Mouse (Mus musculus) adrenal gland, adult (tissue): ENCODE results near the gene Atp6v1g2.

ENCODE experiments used
- DNase-seq, 2 experiments: peaks; one replicate each; pipeline ENCODE4 v3.0.0; 2022 to 2023; ENCODE audit warnings: low spot score in 1 of 2; ENCODE audit not compliant: inconsistent age in 2 of 2

Atp6v1g2 gene

DNA sequence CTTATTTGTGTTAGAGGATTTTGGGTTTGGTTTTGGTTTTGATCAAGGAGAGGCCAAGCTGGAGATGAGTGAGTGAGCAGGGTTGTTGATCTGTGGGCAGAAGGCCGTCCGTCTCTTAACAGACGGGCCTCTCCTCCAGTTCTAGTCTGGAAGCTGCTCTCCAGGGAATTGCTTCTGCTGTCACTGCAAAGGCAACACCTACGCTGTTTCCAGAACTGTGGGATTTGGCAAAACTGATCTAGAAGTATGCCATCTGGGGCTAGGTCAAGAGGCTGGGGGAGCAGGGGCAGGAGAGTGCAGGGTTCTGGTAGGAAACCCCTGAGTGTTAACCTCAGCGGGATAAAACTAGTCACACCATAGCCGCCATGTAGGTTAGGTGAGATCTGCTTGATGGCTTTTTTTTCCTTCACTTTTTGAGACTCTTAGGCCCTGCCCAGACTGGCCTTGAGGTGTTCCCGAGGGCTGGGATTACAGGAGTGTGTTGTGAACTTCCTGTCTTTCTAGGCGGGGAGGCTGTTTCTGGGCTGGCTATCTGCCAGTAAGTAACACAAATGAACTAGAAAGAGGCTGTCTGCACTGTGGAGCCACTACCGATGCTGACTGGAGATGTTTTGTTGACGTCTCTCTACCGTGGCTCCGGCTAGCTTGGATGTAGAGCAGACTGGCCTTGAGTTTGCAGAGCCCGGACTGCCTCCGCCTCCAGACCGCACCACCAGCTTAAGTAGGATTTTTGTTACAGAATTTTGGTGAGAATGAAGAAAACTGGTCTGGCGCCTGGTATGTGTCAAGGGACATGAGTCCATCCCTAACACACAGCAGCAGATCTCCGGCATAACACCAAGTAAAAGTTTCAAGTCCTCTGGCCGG is at the start of gene Atp6v1g2:
Gene Atp6v1g2, plus strand, starts transcription at position 547 of the 867 bp plus-strand sequence.
- DNase-seq: peak; percentile 57 to 80

DNA sequence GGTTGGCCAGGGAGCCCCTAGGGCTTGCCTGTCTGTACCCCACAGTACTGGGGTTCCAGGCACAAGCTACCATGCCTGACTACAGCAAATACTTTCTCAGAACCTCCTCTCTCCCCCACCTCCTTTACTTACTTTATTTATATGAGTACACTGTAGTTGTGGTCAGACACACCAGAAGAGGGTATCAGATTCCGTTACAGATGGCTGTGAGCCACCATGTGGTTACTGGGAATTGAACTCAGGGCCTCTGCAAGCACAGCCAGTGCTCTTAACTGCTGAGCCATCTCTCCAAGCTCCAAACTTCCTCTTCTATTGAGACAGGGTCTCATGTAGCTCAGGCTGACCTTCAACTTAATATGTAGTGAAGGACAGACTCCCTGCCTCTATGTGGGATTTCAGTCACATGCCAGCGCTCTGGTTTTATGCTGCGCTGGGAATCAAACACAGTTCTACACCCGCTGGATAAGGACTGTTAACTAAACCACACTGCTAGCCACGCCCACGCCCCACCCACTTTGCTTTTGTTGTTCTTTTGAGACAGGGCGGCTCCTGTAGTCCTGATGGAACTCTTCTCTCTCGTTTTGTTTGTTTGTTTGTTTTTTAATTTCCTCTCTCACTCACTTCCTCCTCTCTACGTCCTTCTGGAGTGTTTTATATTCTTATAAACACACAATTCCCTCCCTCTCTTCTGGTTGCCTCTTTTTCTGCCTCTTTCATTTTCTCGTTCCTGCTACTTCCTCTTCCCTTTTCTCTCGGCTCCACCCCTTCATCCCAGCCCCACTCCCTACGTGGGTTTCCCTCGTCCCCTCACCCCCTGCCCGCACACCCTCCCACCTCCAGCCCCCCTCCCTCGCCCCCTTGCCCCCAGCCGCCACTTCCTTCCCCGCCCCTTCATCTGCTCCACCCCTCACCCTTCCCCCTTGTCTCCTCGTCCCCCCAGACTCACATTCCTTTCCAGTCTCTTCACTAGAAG is 47.5 kb upstream of the Atp6v1g2 start:
- peak; percentile 73 to 91 for DNase-seq

DNA sequence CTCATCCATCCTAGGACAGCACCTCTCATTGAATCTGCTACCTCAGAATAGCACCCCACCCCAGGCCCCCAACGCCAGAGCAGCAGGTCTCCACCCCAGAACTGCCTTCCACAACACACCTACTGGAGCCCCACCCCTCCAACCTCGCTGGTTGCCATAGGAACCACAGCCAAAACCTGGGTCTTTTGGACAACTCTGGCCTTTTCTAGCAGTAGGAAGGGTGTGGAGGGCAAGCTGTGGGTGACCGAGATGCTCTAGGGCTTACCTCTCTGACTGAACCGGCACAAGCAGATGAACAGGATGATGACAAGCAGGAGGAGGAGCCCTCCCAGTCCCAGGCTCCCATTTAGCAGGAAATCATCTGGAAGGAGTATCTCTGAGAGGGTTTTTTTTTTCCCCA is 46.8 kb upstream of the Atp6v1g2 start:
- DNase-seq: peak in 1 of 2 experiments; percentile 60

DNA sequence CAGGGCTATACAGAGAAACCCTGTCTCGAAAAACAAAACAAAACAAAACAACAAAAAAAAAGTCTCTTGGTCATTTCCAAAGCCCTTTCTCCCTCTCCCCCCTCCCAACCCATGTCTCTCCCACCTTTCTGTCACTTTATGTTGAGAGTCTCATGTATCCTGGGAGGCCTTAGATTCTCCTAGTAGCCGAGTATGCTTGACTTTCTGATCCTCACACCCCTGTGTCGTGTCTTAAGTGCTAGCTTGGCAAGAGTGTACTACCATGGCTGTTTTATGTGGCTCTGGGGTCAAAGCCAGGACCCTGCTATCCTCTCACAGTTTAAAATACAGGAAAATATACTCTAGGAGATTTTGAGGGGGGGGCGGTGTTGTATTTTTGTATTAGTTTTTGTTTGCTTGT is 46.1 kb upstream of the Atp6v1g2 start:
- DNase-seq: no peak

DNA sequence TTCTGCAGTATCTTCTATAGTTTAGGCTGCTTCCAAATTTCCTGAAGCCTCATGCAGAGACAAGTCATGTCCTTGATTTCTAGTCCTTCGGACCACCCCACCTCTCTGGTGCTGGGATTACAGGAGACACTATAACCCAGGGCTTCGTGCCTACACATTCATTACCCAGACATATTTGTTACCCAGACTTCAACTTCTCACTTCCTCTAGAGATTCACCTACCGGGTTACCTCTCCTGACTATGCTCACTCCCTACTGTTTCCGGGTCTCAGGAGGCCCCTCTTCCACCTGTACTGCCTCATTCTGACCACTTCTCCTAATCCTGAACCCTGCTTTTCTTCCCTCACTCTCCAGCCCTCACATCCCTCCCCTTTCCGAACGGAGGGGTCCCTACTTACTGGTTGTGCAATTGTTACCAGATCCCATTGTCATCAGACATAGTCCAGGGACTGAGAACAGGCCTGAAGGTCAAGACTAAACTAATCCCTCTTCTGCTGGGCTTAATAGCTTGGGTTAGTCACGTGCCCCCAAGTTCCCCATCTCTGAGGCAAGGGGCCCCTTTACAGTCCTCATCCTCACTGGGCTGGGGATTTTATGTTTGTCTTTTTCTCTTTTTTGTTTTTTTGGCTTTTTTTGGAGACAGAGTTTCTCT is 45.4 kb upstream of the Atp6v1g2 start, which contains the start of gene Lst1:
Gene Lst1, minus strand, starts transcription at position 481 of the 652 bp plus-strand sequence.
- no peak for DNase-seq

DNA sequence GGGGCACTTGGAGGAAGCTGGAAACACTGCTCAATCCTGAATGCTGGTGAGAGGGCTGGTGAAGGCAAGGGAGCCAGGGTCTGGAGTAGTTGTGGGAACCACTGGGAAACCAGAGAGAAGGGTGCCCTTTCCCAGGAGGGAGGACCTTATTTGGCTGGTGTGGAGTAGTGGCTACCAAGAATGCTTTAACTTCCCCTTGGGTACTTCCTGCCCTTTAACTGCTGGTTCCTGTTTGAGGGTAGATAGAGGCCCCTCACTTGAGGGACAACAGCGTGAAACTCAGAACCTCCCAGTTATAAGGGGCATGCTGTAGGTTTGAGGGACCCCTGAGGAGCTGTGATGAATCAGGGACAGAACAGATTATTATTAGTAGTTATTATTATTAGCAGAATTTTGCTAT is 44.3 kb upstream of the Atp6v1g2 start:
- no peak for DNase-seq

DNA sequence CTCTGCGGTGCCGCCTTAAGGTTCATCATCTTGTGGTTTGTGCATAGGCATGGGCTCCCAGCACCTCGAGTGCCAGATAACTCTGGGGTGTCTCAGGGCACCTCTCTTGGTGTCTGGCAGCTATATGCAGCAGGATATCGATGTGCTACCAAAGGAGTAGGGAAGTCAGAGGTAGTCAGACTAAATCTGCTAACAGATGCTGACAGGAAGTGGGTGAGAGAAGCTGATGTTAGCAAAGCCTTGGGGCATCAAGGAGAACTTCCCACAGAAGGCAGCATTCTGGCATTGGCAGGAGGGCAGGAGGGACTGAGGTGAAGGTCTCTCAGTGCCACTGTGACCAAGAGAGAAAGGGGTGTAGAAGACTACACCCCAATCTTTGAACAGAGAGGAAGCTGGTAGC is 43.4 kb upstream of the Atp6v1g2 start:
- DNase-seq: no peak

DNA sequence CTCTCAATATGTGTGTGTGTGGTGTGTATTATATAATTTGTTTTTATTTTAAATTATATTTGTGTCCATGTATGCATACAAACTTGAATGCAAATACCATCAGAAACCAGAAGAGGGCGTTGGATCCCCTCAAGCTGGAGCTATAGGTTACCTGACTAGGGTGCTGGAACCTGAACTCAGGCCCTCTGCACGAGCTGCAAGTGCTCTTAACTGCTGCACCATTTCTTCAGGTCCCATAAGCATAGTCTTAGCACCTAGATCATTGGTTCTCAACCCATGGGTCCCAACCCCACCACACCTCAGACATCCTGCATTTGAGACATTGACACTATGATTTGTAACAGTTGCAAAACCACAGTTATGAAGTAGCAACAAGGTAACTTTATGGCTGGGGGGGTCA is 41.7 kb upstream of the Atp6v1g2 start:
- DNase-seq: no peak

DNA sequence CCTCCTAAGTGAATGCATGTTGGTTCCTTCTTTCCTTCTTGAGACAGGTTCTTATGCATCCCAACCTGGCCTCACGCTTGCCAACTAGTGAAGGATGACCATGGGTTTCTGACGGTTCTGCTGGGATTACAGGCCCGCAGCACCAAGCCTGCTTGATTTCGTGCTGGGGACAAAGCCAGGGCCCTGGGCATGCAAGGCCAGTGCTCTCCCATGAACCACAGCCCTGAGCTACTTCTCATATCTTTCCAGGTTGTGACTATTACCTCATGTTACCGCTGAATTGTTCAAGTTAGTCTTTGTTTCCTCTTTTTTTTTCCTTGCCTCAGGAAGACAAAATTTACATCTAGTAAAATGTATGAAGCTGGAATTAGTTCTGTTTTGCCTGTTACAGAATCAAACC is 40.5 kb upstream of the Atp6v1g2 start:
- DNase-seq: peak in 1 of 2 experiments; percentile 82

DNA sequence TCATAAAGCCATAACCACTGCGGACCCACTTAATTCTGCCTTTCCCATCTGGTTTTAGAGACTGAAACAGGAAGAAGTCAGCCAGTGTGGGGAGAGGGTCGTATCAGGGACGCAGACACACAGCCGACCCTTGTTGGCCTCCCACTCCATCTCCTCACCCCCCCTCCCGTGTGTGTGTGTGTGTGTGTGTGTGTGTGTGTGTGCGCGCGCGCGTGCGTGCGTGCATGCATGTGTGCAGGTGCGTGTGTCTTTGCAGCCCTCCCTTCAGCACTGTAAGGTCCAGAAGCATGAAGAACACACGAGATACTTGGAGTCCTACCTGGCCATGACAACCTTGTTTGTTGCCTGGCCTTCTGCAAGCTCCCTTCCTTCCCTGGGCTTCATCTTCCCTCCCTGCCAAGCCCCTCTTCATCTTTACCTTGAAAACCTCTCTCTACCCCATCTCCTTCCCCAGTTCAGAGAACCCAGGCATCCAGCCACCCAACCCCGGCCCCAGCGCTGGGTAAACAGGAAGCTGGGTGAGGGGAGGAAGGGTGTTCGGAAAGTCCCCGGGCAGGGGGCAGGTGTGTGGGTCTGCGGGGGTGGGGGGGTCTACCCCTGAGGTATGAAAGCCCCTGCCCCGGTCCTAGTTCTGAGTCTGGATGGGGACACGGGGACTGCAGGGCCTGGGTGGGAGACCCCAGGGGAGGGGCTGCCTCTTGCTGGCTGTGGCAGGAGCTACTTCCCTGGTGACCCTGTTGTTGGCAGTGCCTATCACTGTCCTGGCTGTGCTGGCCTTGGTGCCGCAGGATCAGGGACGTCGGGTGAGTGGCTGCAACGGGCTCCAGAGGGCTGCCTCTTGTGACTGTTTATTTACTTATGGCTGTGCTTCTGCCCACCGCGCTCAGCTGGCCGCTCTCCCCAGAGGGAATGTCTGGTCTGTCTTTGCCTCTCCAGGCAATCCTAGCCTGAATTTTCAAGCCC is 39.3 kb upstream of the Atp6v1g2 start, which contains the start of gene Ltb:
Gene Ltb, plus strand, starts transcription at position 559 of the 963 bp plus-strand sequence.
- DNase-seq: peak; percentile 59 to 85

DNA sequence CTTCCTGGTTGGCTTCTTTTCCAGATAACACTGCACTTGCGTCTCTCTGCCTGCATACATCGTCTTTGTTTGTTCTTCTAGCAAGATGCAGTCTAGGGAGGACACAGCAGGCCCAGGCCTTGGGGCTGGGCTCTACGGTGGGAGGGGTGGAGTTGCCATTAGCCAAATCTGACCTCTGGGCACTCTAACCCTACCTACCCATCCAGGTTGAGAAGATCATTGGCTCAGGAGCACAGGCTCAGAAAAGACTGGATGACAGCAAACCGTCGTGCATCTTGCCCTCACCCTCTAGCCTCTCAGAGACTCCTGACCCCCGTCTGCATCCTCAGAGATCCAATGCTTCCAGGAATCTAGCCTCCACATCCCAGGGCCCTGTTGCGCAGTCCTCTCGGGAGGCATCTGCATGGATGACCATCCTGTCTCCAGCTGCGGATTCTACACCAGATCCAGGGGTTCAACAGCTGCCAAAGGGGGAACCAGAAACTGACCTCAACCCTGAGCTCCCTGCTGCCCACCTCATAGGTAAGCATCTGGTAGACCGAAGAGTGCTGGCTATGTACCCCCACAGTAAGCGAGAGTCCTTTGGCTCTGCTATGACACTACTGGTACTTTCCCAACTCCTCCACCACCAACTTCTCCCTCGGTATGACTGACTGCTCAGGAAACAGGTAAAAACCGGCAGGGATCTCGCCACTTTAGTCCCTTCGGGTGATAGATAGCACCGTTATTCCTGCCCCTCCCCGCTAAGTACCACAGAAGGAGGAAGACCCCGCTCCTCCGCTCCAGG is 38.4 kb upstream of the Atp6v1g2 start:
- no peak for DNase-seq

DNA sequence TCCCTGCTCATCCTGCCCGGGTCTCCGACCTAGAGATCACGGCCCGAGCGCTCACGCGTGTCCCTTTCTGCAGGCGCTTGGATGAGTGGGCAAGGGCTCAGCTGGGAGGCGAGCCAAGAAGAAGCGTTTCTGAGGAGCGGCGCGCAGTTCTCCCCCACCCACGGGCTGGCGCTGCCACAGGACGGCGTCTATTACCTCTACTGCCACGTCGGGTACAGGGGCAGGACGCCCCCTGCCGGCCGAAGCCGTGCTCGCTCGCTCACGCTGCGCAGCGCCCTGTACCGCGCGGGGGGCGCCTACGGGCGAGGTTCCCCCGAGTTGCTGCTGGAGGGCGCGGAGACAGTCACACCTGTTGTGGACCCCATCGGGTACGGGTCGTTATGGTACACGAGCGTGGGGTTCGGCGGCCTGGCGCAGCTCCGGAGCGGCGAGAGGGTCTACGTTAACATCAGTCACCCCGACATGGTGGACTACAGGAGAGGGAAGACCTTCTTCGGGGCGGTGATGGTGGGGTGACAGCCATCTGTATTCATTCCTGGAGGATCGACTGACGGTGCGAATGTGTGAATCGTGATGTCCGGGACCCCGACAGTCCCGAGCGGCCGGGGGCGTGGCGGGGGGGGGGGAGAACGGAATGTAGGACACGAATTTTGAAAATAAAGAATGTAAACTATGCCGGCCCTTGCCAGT is 37.7 kb upstream of the Atp6v1g2 start:
- peak; percentile 82 to 92 for DNase-seq

DNA sequence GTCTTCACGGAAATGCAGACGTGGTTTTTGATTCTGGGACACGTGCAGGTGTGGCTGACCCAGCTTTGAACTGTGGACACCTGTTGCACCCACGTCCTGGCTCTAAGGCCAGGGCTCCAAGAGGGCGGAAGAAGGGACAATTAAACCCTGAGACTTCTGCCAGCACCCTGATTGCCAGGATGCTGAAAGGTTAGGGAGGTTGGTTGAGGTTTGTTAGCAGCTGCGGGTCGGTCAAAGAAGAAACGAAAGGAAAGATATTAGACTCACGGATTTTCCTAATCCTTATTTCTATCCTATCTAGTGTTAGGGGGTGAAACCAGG is 37.2 kb upstream of the Atp6v1g2 start:
- no peak for DNase-seq

DNA sequence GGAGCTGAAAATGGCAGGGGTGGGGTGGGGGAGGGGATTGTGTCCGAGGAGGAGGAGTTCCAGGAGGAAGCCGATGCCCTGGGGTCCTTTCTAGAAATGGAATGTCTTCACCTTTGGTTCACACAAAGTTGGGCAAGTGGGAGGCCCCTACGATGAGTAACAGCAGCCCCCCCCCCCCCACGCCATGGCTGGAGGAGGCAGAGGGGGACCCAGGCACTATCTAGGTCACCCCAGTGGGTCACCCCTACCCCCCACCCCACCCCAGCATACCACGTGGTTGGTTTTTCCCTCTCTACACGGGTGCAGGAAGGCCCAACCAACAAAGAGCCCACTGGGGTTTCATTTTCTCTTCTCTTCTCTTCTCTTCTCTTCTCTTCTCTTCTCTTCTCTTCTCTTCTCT is 36.3 kb upstream of the Atp6v1g2 start:
- no peak for DNase-seq

DNA sequence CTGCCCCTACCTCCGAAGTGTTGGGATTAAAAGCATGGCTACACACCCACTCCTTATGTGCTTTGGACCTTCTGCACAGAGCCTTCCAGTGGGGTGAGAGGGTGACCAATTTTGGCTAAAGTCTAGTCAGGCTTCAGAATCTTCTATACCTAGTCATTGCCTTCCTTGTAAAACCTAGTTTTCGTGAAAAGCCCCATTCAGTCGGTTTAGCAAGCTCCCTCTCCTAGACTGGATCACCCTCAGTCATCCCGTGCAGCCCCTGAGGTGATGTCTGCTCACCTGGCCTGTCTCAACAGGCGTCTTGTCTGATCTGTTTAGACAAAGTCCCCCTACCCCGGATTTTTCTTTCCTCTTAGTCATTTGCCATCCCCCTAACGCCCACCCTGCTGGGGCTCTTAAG is 35.4 kb upstream of the Atp6v1g2 start:
- no peak for DNase-seq

DNA sequence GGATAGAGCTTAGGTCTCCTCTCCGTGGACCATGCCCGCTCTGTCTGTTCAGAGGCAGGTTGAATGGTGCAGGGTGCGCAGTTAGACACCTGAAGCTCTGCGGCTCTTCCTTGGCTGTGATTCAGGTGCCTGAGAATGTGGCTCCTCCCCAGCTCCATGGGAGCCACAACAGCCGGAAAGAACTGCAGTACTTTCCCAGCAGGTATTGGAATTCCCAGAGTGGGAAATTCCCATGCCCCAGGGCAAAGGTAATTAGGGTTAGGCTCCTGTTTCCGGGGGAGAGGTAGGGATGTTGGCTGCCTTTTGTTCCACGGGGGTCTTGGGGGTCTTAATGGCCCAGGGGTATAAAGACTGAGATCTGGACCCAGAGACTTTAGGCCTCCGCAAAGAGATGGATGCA is 34.5 kb upstream of the Atp6v1g2 start:
- no peak for DNase-seq

DNA sequence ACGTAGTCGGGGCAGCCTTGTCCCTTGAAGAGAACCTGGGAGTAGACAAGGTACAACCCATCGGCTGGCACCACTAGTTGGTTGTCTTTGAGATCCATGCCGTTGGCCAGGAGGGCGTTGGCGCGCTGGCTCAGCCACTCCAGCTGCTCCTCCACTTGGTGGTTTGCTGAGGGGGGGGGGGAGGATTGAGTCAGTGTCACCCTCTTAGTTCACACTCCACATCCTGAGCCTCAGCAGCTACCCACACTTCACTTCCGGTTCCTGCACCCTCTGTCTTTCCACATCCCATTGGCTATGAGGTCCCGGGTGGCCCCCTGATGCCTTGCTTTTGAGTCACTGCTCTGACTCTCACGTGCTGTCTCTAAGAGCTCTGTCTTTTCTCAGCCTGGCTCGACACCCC is 33.1 kb upstream of the Atp6v1g2 start:
- no peak for DNase-seq

DNA sequence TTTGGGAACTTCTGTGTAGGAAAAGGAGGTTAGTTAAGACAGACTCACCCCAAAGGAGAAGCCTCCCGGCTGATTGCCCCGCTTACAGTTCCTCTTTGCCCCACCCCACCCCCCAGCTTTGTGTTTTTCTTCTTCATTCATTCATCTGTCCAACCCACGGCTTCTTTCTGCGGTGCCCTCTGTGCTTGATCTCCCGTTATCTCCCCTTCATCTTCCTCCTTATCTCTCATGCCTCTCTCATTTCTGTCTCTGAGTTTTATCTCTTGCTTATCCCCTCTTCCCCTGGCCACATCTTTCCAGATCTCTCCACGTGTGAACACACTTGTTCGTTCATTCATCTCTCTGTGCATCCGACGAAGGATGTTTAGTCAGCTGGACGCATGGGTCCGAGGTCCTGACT is 32.3 kb upstream of the Atp6v1g2 start:
- no peak for DNase-seq

DNA sequence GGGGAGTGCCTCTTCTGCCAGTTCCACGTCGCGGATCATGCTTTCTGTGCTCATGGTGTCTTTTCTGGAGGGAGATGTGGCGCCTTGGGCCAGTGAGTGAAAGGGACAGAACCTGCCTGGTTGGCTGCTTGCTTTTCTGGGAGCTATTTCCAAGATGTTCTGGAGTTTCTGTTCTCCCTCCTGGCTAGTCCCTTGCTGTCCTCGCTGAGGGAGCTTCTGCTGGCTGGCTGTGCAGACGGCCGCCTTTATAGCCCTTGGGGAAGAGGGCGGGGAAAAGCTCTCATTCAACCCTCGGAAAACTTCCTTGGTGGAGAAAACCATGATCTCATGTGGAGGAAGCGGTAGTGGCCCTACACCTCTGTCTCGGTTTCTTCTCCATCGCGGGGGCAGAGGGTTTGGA is 31.7 kb upstream of the Atp6v1g2 start, which contains the start of gene Tnf:
Gene Tnf, minus strand, starts transcription at position 221 of the 400 bp plus-strand sequence.
- peak; percentile 61 to 76 for DNase-seq
